Mouse (Mus musculus) right cerebral cortex, postnatal 14 days (tissue): ENCODE data around the gene Ache.
"Not testable (repeated sequence)": the region's sequence is repeated elsewhere in the genome, so short reads cannot be mapped to it uniquely, and the experiment has no call there.

Experiments used
- DNase-seq: peaks from one replicate; pipeline ENCODE4 v3.0.0; 2022

Ache gene

DNA sequence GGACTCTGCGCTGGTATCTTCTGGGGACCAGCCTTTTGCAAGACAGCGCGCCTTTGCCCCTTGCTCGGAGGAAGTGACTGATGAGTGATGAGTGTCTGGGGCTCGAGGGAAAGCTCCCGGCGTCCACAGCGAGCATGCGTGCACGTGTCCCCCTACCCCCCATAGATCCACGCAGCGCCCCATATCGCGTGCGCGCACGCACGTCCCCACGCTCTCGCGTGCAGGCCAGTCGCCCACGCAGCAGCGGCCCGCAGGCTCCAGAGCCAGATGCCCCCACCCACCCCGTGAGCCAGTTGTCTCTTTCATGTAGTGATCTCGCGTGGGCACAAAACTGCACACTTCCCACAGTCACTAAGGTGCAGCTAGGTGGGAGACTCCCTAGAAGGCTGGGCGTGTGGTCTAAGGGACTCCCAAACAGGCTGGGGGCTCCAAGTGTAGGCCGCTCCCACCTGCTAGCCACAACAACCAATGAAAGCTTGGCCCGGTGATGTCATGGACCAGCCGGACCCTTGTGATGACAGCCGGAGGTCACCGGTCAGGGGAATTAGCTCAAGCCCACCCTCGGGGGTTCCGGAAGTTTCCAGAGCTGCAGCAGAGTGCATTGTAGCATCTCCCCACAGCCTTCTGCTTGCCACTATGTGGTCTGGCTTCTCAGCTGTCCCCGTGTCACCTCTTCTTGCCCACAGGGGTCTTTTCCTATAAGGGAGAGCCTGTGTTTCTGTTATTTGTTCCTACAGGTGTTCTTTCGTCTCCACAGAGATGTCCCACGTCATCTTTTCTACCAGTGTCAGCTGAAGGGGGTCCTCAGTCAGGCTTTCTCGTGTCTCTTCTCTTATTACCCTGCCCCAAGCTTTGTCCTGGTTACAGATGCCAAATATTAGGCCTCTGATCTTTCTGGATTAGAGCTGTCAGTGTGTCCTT, at the start of gene Ache:
Gene Ache, plus strand, starts transcription at position 488 of the 921 bp plus-strand sequence.
- DNase-seq: peak; percentile 79

DNA sequence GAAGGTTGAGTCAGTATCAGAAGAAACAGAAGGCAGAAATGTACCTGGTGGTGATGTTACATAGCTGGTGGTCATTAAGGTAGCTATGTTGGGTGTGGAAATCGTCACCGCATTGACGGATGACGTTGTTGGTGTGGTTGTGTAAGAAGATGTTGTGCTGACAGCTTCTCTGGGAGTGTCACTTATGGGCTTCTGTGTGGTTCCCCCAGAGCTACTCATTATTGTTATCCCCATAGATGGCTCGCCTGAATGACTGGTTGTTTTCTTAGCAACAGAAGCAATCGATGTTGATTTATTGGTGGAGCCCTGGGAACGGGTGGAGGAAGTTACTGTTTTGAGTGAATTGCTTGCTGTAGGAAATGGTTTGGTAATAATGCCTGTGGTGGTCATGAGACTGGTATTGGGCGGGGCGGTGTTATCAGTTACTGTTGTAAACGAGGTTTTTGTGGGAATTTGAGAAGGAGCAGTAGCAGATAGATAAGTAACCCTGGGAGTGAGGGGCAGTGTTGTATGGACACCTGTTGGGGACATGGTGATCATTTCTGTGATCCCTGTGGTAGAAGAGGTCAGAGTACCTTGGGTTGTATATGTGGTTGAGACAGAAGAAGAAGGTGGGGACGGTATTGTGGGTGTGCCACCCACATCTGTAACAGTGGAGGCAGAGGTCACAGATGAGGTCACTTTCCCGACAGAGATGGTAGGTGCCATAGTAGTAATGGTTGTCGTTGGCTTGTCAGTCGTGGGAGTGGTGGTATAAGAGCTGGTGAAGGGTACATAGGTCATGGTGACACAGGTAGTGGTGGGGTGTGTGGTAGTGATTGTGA, 23.2 kb upstream of the Ache start:
- no peak for DNase-seq

DNA sequence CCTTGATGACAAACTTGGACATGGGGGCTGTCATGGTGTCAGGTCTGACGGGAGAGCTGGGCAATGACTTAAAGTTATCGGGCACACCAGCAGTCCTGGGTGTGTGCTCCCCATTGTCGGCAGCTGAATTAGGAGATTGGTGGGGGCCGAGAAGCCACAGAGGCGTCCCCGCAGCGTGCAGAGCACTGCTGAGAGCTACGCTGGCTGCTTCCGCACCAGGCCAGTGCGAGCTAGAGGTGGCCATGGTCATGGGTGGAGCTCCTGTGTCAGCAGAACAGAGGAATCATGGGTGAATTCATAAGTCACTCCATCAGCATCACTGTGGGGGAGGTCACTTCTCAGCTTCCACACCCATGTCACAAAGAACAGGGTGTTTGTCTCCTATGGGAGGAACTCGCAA, 22.5 kb upstream of the Ache start:
- no peak for DNase-seq

DNA sequence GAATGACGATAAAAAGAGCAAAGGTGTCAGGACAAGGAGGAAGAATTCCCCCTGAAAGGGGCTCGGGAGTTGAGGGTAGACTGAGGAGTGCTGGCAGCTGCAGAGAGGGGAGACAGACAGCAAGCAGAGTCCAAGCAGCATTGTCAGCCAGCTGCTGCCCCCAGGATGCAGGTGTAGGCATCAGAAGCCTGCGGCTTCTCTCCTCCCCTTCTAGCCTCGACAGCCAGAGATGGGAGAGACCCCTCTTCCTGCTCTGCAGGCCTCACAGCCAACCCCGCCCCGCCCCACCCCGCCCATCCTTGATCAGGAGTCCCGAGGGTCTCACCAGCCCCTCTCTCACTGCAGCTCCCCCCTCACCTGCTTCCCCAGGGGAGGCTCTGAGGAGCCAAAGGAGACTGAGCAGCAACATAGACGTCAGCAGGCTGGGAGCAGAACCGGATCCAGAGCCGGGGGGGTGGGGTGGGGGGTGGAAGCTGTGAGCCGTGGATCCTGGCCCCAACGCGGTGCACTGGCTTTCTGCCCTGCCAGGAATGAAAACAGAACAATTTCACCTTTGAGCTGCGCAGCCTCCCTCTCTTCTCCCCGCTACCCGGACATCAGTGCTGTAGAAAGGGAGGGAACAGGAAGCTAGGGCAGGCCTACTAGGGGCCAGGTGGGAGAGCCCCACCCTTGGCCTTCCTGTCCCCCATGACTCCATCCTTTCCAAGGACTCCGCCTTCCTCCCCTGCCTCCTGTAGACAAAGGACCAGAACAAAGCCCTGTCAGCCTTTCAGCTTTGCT, 19.0 kb upstream of the Ache start:
- DNase-seq: no peak

DNA sequence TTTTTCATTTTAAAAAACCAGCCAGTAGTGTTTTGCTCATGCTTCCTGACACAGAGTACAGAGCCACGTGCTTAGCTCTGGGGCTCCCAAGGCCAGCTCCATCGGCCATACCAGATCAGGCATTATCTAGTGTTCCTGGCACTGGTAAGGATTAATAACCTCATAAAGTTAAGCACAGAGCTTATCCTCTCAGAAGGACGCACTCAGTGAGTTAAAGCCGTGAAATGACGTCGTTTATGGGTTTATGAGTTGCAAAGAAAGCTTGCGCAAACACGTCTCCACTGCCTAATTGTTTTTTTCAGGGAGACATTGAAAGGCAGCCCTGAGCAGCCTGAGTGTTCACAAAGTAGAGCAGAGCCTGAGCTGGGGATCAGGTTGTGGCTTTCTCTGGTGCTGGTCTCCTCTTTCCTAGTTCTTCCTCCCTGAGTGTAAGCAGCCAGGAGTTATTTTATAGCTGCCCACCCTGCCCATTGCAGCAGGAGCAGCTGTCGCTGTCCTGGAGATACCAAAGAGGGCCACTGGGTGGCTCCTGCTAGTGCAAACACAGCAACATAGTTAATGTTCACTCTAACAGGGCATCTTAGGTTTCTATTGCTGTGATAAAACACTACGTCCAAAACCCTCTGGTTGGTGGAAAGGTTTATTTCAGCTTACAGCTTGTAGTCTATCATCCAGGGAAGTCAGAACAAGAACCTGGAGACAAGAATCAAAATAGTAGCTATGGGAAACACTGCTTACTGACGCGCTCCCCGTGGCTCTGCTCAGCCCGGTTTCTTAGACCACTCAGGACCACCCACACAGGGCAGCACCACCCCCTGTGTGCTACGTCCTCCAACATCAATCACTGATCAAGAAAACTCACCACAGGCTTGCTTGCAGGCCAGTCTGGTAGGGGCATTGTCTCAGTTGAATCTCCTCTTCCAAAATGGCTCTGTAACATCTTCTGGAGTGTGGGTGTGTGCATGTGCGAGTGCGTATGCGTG, 9.7 kb upstream of the Ache start:
- DNase-seq: no peak

DNA sequence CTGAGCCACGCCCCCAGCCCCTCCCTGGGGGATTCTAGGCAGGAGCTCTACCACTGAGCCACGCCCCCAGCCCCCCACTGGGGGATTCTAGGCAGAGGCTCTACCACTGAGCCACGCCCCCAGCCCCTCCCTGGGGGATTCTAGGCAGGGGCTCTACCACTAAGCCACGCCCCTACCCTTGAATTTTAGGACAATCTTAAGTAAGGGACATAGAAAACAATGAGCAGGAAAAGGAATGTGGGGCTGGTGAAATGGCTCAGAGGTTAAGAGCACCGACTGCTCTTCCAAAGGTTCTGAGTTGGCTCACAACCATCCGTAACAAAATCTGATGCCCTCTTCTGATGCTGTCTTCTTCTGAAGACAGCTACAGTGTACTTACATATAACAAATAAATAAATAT, 2.9 kb upstream of the Ache start:
- not testable (repeated sequence) for DNase-seq

DNA sequence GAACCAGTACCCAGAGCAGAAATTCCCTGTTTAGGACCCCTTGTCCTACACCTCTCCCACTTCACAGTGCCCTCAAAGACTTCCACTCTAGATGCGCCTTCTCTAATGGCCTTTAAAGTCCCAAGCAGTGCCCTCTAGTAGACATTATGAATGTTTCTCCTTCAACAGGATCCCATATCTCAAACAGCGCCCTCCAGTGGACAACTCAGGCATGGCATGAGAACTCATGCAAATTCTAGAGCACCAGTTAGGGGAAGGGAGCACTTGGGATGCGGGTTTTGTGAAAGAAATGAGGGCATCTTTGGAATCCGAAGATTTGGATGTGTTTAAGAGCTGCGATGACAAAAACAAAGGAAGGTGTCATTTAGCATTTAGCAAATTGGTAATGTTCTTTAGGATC, 2.3 kb upstream of the Ache start:
- DNase-seq: peak; percentile 65

DNA sequence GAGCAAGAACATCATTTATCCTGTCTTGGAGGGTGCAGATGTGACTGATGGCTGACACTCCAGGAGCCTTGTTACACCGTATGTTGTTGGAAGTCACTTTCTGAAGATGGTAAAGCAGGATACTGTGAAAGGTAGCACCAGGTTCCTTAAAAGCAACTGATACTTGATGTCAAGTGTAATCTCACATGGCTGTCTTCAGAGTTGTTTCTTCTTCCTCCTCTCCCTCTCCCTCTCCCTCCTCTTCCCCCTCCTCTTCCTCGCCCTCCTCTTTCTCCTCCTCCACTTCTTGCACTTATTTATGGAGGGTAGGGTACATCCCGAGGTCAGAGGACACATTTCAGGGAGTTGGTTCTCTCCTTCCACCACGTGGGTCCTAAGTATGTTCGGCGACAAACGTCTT, 1.3 kb upstream of the Ache start:
- DNase-seq: no peak

DNA sequence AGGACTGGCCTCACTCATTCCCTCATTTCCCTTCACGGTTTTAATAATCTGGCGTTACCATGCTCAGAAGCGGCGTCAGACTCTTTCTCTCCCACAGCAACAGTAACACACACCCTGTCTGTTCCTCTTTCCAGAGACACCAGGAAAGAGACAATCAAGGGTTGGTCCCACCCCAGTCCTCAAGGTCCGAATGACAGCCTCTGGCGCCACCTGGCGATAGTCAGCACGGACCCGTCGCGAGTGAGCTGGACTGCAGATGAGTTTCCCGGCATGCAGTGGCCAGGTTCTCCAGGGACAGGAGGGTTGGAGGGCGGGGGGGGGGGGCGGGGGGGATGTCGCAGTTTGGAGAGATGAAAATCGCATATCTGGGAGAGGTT, 676 bp upstream of the Ache start:
- DNase-seq: peak; percentile 92

DNA sequence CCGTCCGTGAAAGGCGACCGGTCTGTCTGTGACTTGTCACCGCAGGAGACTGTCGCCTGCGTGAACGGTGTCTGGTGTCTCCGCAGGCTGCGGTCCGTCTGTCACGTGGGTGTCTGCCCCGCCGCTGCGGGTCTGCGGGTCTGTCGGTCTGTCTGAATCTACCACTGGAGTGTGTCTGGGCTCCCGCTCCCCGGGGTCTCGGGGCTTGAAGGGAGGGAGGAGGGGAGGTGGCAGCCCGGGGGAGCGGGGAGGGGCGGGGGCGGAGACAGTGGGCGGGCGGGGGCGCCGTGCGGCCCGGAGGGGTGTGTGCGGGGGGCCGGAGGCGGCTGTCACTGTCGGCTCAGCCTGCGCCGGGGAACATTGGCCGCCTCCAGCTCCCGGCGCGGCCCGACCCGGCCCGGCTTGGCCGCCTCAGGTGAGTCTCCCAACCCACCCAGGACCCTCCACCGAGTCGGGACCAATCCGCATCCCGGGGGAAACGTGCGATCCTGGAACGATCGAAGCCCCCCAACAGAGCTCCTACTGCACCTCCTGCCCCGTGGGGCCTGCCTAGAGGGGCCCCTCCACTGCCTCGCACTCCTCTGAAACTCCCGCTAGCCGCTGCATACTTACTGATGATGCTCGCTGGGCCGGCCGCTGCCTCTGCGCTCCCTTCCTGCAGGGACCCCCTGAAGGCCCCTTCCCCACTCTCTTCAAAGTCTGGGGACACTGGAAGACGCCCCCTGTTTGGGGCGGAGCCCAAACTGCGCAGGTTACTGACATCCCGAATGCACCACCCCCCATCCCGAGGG, 829 bp downstream of the Ache start:
- peak; percentile 66 for DNase-seq

DNA sequence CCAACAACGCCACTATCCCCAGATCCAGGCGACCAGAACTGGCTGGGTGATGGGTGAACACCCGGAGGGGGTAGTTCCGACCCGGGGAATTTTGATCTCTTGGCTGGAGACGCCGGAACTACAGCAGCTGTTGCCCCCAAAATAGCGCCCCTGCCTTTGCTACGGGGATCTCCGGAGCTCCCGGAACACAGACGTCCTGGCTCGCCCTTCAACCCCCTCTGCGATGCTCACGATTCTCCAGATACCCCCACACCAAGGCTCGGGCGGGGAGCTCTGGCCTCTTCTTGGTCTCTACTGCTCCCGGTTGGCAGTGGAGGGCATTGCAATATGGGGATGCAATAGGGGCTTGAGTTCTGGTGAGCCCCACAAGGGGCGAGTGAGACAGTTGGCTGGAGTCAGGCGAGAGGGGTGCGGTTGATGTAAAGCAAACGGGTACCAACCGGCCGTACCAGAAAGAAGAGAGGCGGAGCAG, 1.7 kb downstream of the Ache start:
- DNase-seq: peak; percentile 76

DNA sequence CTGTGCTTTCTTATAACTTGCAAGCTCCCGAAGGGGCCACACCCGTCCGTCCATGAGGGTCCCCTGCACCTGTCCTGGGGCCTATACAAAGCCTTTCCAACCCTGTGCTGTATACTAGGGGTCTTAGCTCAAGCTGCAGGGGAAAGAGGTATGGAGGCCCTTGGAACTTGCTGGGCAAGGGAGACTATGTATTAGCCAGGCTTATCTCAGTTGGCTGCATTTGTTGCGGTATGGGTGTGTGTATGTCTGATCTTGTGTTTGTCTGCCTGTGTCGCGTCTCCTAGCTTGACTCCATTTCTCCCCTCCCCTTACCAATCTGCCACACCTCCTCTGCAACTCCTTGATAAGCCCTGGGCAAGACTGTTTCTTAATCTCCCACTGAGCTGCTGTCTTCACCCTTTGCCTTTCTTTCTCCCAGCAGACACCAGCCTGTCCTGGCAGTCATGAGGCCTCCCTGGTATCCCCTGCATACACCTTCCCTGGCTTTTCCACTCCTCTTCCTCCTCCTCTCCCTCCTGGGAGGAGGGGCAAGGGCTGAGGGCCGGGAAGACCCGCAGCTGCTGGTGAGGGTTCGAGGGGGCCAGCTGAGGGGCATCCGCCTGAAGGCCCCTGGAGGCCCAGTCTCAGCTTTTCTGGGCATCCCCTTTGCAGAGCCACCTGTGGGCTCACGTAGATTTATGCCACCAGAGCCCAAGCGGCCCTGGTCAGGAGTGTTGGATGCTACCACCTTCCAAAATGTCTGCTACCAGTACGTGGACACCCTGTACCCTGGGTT, 2.5 kb downstream of the Ache start:
- DNase-seq: no peak

DNA sequence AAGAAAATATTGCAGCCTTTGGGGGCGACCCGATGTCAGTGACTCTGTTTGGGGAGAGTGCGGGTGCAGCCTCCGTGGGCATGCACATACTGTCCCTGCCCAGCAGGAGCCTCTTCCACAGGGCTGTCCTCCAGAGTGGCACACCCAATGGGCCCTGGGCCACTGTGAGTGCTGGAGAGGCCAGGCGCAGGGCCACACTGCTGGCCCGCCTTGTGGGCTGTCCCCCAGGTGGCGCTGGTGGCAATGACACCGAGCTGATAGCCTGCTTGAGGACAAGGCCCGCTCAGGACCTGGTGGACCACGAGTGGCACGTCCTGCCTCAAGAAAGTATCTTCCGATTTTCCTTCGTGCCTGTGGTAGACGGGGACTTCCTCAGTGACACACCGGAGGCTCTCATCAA, 3.4 kb downstream of the Ache start:
- peak; percentile 65 for DNase-seq

DNA sequence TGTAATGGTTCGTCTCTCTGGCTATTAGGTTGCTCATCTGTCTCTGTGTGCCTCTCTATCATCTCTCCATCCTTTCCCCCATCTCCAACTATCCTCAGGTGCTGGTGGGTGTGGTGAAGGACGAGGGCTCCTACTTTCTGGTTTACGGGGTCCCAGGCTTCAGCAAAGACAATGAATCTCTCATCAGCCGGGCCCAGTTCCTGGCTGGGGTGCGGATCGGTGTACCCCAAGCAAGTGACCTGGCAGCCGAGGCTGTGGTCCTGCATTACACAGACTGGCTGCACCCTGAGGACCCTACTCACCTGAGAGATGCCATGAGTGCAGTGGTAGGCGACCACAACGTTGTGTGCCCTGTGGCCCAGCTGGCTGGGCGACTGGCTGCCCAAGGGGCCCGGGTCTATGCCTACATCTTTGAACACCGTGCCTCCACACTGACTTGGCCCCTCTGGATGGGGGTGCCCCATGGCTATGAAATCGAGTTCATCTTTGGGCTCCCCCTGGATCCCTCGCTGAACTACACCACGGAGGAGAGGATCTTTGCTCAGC, 4.1 kb downstream of the Ache start:
- no peak for DNase-seq

DNA sequence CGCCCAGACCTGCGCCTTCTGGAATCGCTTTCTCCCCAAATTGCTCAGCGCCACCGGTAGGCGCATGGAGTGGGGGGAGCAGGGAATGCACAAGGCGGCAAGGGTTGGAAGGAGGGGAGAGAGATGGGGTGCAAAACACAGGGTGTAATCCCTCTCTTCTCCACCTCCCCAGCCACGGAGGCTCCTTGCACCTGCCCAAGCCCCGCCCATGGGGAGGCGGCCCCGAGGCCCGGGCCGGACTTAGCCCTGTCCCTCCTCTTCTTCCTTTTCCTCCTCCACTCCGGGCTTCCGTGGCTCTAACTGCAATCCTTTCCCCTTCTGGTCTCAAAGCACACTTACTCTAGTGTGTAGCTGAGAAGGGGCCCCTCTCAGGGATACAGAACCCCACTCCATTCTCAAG, 6.0 kb downstream of the Ache start:
- DNase-seq: peak; percentile 55

DNA sequence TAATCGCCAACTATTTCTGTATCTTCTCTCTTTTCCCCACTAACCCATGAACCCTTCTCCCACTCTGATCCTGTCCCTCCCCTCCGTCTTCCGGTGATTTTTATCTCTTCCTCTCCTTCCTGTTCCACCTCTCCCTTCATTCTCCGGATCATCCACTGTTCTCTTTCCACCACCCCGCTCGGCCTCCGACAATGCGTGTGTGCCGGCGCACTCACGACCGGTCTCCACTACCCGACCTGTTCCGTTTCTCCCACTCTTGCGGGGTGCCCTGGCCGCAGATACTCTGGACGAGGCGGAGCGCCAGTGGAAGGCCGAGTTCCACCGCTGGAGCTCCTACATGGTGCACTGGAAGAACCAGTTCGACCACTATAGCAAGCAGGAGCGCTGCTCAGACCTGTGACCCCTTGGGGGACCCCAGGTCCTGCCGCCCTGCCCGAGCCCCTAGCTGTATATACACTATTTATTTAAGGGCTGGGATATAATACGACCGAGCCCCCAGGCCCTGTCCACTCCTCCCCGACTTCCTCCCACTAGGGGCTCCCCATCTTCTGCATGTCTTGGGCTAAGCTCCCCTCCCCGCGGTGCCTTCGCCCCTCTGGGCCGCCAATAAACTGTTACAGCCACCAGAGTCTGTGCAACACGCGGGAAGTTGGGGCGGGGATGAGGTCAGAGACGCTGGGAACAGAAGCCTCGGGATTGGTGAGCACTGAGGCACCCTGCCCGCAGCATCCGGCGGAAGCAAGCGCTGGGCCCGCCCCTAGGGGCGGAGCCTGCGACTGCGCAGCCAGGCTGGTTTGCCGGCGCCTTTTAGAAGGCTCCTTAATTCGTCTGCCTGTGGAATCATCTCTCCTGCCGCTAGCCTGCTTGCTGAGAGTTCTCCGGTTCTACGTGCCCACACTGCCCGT, 6.8 kb downstream of the Ache start, which contains the start of gene Ufsp1:
Gene Ufsp1, plus strand, starts transcription at position 791 of the 905 bp plus-strand sequence.
- peak; percentile 95 for DNase-seq

DNA sequence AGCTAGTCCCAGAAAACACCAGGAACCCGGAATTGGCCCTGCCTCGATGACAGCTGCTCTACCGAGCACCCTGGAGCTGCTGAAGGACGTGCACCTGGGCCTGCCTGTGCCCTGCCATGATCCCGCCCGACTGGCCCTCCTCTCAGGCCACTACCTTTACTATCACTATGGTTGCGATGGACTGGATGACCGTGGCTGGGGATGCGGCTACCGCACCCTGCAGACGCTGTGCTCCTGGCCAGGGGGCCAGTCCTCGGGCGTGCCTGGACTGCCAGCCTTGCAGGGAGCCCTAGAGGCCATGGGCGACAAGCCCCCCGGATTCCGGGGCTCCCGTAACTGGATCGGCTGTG, 7.4 kb downstream of the Ache start:
- DNase-seq: no peak

DNA sequence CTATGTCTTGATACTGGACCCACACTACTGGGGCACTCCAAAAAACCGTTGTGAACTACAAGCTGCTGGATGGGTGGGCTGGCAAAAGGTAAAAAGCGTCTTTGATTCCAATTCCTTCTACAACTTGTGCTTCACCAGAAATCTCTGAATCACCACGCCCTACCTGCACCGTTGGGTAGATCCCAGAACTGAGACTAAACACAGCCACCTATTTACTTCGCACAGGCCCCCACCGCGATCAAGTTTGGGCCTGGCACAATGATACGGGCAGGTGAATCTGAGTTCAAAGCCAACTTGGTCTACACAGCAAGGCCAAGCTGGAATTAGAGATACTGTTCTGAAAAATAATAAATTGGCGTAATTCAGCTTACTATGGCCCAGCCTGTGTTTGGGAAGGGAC, 8.0 kb downstream of the Ache start:
- no peak for DNase-seq

DNA sequence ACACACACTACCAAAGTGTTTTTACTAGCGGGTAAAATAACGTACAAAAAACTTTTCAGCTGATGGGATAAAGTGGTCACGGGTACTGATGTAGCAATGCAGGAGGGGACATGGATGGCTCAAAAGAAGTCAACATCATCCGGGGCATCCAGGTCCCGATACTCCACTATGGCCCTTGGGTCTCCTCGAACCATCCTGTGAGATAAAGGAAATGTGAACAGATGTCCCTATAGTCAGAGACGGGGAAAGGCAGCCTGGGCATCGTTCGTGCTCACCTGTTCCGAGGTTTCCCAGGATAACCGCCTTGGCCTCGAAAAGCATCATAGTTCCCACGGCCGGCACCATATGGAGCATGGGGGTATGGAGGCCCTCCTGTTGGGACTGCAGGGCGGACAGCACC, 8.4 kb downstream of the Ache start:
- no peak for DNase-seq
